Mouse (Mus musculus) liver, embryonic 15.5 days (tissue): Measurements from ENCODE around the gene Lat. TPM values are rescaled to one million over a fixed set of nuclear protein-coding genes. Genes with fewer than 3 reads are reported as not detected.

Source experiments
- ATAC-seq: fragments of 200-750 bp; cut with Nextera tagmentation; 2 replicates; pipeline ENCODE4 v1.8.0; 2017; ENCODE audit warnings: moderate number of reproducible peaks, mild to moderate bottlenecking, moderate library complexity; ENCODE audit not compliant: insufficient read depth
- H3K27ac ChIP-seq: fragments of 300-500 bp; sonication (generic); replicated peaks from 2 replicates; pipeline ENCODE4 v1.5.1; 2015; ENCODE audit warnings: mild to moderate bottlenecking, inconsistent platforms
- H3K27me3 ChIP-seq: fragments of 300-500 bp; sonication (generic); 2 replicates; pipeline ENCODE4 v1.6.1; 2015; ENCODE audit warnings: mild to moderate bottlenecking, inconsistent platforms
- H3K36me3 ChIP-seq: fragments of 300-500 bp; sonication (generic); replicated peaks from 2 replicates; pipeline ENCODE4 v1.6.1; 2015; ENCODE audit warnings: moderate library complexity, mild to moderate bottlenecking, inconsistent platforms
- H3K4me1 ChIP-seq: fragments of 300-500 bp; sonication (generic); replicated peaks from 2 replicates; pipeline ENCODE4 v1.6.1; 2015; ENCODE audit warnings: inconsistent platforms
- H3K4me2 ChIP-seq: fragments of 300-500 bp; sonication (generic); 2 replicates; pipeline ENCODE4 v1.6.1; 2015; ENCODE audit warnings: moderate library complexity, mild to moderate bottlenecking, inconsistent platforms
- H3K4me3 ChIP-seq: fragments of 300-500 bp; sonication (generic); replicated peaks from 2 replicates; pipeline ENCODE4 v1.5.1; 2015; ENCODE audit warnings: mild to moderate bottlenecking, inconsistent platforms
- H3K9ac ChIP-seq: fragments of 300-500 bp; sonication (generic); 2 replicates; pipeline ENCODE4 v1.6.1; 2015; ENCODE audit warnings: moderate library complexity, mild to moderate bottlenecking, inconsistent platforms
- H3K9me3 ChIP-seq: fragments of 300-500 bp; sonication (generic); replicated peaks from 2 replicates; pipeline ENCODE4 v1.6.1; 2016; ENCODE audit warnings: inconsistent platforms
- whole genome bisulfite sequencing: fragments of 180-500 bp; shearing (Covaris S2); methylation state at CpG from one replicate; pipeline ENCODE4 v1.1.7; 2015; ENCODE audit warnings: mixed read lengths; ENCODE audit not compliant: insufficient replicate concordance; 5-methylcytosine and 5-hydroxymethylcytosine counted together
- polyA plus RNA-seq: library from polyadenylated mRNA; unstranded; fragments of >200 nt; fragmentation: Nextera tagmentation; extraction: Ambion mirVana; gene quantifications from 2 replicates; pipeline ENCODE4 v1.2.1, GENCODE M21; 2015

The Lat gene
- polyA plus RNA-seq, 1 experiment from 2014 or later, result 5.7 TPM

DNA sequence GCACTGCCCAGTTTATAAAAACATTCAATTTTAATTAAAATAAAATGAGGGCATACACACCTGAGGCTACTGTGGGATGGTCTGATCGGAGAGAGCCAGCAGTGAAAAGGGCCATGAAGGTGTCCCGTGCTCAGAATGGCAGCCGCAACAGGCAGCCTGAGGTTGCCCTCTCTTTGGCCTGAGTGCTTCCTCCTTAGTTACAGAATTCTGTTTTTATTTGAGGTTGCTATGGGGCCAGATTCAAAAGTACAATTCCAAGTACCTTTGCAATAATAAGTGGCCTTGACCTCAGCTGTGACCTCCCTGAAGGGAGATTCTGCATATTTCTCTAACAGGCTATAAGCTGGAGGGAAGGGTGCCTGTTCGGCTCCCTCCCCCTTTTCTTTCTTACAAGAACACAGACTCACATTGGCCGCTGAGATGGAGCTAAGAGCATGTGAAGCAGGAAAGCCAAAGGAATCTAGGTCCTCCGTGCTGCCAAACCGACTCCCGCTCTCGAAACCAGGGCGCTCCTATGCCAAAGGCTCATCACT lies 17.9 kb downstream of the Lat start:
- ATAC-seq, result no peak
- WGBS, result 67% methylated on average over 10 of the region's 10 CpGs

DNA sequence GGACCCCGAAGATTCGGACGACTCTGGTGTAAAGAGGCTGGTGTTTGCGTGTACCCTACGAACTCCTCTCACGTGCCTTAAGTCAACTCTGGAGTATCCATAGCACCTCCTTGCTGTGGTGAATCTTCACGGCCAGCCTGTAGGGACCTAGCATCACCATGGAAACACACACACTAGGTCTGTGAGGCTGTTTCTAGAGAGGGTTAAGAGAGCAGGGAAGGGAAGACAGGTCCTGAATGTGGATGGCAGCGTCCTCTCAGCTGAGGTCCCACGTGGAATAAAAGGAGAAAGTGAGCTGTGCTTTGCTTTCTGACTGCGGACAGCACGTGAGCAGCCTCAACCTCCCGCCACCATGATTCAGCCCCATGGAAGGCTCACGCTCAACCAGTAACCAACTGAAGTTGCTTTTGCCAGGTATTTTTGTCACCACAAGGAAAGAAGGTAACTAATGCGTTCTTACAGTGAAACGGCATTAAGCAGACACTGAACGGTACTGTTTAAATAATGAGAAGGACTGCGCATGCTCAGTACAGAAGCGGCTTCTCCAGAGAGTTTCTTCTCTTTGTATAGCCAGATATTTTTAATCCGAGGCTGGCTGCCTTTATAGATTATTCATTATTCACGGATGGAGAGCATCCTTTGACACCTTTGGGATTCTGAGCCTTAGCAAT lies 18.5 kb downstream of the Lat start:
- ATAC-seq, result no peak
- Histone ChIP-seq H3K9ac (no peak overlapping the region), H3K4me3 (no peak overlapping the region), H3K36me3 (no peaks in the 10 kb centered on the region), H3K9me3 (no peaks in the 10 kb centered on the region), H3K4me1 (peaks cover 33% of the 10 kb centered on the region), H3K4me2 (0 out of 2 replicates have a peak overlapping the region, but pooled peaks have one; percentile 16), H3K27me3 (no peaks in the 10 kb centered on the region), H3K27ac (no peak overlapping the region)
- 66% methylated on average over 20 of the region's 20 CpGs for WGBS

More for the DNA sequence above, 17.9 kb downstream of the Lat start:
- no peak overlapping the region for H3K9ac ChIP-seq
- H3K4me3 ChIP-seq, result no peak overlapping the region
- H3K4me2 ChIP-seq, result no peak overlapping the region
- peaks cover 39% of the 10 kb centered on the region for H3K4me1 ChIP-seq
- H3K27me3 ChIP-seq, result no peaks in the 10 kb centered on the region
- no peak overlapping the region for H3K27ac ChIP-seq
- no peaks in the 10 kb centered on the region for H3K36me3 ChIP-seq
- no peaks in the 10 kb centered on the region for H3K9me3 ChIP-seq

DNA sequence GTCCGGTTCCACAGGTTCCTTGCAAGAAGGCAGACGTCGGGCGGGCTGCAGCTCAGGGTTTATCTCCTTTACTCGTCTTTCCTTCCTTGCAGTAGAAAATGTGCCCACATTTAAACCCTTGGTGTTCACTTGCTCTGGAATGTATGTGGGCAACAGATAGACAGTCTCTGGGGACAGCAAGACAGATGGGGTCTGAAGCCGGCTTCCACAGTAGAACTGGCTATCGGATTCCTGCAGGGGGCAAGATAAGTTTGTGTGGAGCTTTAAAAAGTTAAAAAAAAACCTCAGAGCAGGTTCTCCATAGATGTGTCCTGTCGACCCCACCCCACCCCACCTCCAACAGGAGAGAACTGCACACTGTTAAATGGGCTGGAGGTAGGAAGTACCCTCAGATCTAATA lies 21.1 kb downstream of the Lat start:
- Histone ChIP-seq H3K4me2 (no peak overlapping the region; the same call in 1 of the 2 replicates), H3K4me3 (no peak overlapping the region), H3K4me1 (peaks cover 11% of the 10 kb centered on the region), H3K9me3 (no peaks in the 10 kb centered on the region), H3K9ac (no peak overlapping the region), H3K27ac (no peak overlapping the region), H3K36me3 (no peaks in the 10 kb centered on the region), H3K27me3 (no peaks in the 10 kb centered on the region)
- ATAC-seq, result peak; percentile 62
- 24% methylated on average over 8 of the region's 8 CpGs for WGBS

DNA sequence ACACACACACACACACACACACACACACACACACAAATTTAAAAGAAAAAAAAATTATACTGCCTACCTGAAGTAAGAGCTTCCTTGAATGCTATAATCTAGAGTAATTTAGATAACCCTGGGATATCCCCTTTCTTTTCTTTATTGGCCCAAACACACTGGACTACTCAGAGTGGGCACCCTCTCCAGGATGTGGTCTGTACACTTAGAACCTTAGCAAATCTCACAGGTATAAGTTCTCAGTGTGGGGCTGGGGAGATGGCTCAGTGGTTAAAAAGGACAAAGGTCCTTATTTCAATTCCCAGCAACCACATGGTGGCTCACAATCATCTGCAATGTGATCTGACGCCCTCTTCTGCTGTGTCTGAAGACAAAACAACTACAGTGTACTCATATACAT lies 22.3 kb downstream of the Lat start:
- Histone ChIP-seq H3K4me1 (peaks cover 11% of the 10 kb centered on the region), H3K27me3 (no peaks in the 10 kb centered on the region), H3K27ac (no peak overlapping the region), H3K9me3 (no peaks in the 10 kb centered on the region), H3K36me3 (no peaks in the 10 kb centered on the region), H3K9ac (no peak overlapping the region), H3K4me2 (no peak overlapping the region), H3K4me3 (no peak overlapping the region)
- WGBS, result 25% methylated on average over 1 of the region's 1 CpGs
- no peak for ATAC-seq

DNA sequence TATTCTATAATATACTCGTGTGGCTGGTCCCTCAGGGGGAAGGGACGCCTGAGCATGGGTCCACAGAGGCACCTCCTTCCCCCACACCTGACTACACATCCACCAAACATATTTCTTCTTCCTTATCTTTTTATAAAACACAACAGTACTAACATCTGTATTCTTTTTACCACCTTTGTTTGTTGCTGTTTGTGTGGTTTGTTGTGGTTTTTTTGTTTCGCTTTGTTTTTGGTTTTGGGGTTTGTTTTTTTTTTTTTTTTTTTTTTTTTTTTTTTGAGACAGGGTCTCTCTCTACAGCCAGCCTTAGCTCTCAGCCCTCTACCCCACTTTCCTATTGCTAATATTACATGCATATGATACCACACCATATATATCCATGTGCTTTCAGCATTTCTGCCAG lies 23.4 kb downstream of the Lat start:
- no peak overlapping the region for H3K27ac ChIP-seq
- H3K36me3 ChIP-seq, result no peaks in the 10 kb centered on the region
- no peak overlapping the region for H3K4me3 ChIP-seq
- no peak overlapping the region for H3K9ac ChIP-seq
- H3K4me1 ChIP-seq, result peaks cover 11% of the 10 kb centered on the region
- WGBS, result 53% methylated on average over 3 of the region's 3 CpGs
- ATAC-seq, result no peak
- no peak overlapping the region for H3K4me2 ChIP-seq
- no peaks in the 10 kb centered on the region for H3K27me3 ChIP-seq
- H3K9me3 ChIP-seq, result no peaks in the 10 kb centered on the region

DNA sequence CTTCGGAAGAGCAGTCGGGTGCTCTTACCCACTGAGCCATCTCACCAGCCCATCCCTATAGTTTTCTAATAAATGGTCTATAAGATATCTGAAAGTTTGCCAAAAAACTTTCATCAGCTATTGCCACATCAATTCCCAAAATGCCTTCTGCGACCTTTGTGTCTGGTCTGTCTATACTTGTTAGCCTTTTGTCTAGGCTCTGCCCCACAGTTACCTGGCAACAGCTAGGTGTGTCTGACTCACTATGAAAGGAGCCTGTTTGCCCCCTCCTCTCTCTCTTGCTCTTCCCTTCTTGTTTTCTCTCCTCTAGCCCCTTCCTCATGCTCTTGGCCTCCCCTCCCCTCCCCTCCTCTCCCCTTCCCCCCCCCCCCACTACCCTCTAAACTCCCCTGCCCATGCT lies 23.8 kb downstream of the Lat start:
- no peaks in the 10 kb centered on the region for H3K36me3 ChIP-seq
- no peak overlapping the region for H3K27ac ChIP-seq
- H3K9me3 ChIP-seq, result no peaks in the 10 kb centered on the region
- no peak overlapping the region for H3K4me2 ChIP-seq
- H3K4me3 ChIP-seq, result no peak overlapping the region
- ATAC-seq, result no peak
- no peaks in the 10 kb centered on the region for H3K27me3 ChIP-seq
- 65% methylated on average over 3 of the region's 3 CpGs for WGBS
- H3K9ac ChIP-seq, result no peak overlapping the region
- peaks cover 11% of the 10 kb centered on the region for H3K4me1 ChIP-seq

DNA sequence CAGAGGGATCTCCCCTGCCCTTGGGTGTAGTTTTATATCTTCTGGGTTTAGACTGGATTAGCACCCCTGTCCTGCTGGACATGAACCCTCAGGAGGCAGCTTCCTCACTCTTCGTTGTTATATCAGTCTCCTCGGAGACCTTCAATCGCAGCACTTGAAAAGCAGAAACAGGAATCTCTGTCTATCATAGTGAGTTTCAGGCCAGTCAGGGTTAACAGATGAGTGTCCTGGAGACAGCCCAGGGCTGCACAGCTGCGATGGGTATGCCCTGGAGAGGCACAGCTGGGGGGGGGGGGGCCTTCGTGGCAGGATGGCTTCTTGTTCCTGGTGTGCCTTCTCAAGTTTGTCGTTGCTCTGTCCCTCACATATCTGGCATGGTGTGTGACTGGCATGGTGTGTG lies 28.5 kb downstream of the Lat start:
- Histone ChIP-seq H3K4me3 (no peak overlapping the region), H3K27ac (no peak overlapping the region), H3K4me2 (no peak overlapping the region), H3K27me3 (no peaks in the 10 kb centered on the region), H3K9me3 (no peaks in the 10 kb centered on the region), H3K9ac (no peak overlapping the region), H3K4me1 (no peaks in the 10 kb centered on the region), H3K36me3 (no peaks in the 10 kb centered on the region)
- WGBS, result 22% methylated on average over 6 of the region's 6 CpGs
- no peak for ATAC-seq

DNA sequence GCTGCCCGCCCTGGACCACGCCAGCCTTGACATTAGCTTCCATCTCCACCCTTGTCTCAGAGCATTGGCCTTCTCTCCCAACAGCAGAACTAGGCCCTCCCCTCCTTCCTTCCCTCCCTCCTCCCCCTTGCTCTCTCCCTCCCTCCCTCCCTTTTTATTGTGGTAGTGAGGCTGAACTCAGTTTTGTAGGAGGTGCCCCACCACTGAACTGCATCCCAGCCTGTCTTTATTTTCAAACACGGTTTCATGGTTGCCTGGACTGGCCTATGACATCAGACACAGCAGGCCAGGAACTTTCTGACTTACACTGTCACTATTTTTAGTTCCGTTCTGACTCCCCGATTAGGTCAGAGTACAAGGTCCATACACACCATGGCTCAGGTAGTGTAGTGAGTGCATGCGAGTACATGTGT lies 29.2 kb downstream of the Lat start:
- Histone ChIP-seq H3K4me3 (no peak overlapping the region), H3K27me3 (no peaks in the 10 kb centered on the region), H3K4me2 (no peak overlapping the region), H3K4me1 (no peaks in the 10 kb centered on the region), H3K9me3 (no peaks in the 10 kb centered on the region), H3K36me3 (no peaks in the 10 kb centered on the region), H3K27ac (no peak overlapping the region), H3K9ac (no peak overlapping the region)
- peak; percentile 66 for ATAC-seq
- WGBS, result 34% methylated on average over 6 of the region's 6 CpGs

DNA sequence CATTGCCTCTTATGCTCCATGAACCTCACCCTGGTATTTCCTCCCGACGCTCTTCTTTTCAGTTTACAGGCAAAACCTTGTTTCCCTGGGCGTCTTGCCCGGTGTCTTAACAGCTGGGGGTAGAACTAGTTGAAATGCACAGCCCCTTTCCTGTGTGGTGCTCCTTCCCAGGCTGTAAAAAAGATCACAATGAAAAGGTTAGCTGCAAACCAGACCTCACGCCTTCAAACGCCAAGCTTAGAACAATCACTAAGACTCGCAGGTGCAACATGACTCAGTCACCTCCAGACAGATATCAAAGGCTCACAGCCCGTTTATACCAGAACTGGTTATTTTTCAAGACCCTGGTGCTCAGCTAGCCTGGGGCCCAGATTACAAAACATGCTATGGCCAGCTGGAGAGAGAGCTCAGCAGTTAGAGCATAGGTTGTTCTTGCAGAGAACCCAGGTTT lies 29.8 kb downstream of the Lat start:
- Histone ChIP-seq H3K4me2 (no peak overlapping the region), H3K36me3 (no peaks in the 10 kb centered on the region), H3K27me3 (no peaks in the 10 kb centered on the region), H3K27ac (no peak overlapping the region), H3K4me3 (no peak overlapping the region), H3K4me1 (no peaks in the 10 kb centered on the region), H3K9me3 (no peaks in the 10 kb centered on the region), H3K9ac (no peak overlapping the region)
- WGBS, result 63% methylated on average over 8 of the region's 8 CpGs
- ATAC-seq, result no peak

DNA sequence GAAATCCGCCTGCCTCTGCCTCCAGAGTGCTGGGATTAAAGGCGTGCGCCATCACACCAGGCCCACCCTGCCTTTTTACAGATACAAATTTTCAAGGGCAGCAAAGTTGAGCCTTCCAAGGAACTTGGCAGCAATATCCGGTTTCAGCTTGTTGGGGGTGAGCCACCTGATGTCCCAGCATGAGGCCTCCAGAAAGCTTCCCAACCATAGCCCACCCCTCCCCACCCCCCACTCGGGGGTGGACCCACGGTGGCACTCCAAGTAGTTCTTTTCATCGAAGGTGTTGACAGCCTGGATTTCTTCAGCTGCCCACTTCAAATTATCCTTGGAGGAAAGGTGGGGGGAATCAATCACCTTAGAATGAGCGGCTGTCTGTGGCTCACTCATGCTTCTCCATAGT lies 30.5 kb downstream of the Lat start:
- no peak for ATAC-seq
- H3K4me2 ChIP-seq, result no peak overlapping the region
- no peaks in the 10 kb centered on the region for H3K4me1 ChIP-seq
- H3K9ac ChIP-seq, result no peak overlapping the region
- H3K4me3 ChIP-seq, result no peak overlapping the region
- no peaks in the 10 kb centered on the region for H3K27me3 ChIP-seq
- no peaks in the 10 kb centered on the region for H3K9me3 ChIP-seq
- no peaks in the 10 kb centered on the region for H3K36me3 ChIP-seq
- WGBS, result 71% methylated on average over 8 of the region's 8 CpGs
- no peak overlapping the region for H3K27ac ChIP-seq

DNA sequence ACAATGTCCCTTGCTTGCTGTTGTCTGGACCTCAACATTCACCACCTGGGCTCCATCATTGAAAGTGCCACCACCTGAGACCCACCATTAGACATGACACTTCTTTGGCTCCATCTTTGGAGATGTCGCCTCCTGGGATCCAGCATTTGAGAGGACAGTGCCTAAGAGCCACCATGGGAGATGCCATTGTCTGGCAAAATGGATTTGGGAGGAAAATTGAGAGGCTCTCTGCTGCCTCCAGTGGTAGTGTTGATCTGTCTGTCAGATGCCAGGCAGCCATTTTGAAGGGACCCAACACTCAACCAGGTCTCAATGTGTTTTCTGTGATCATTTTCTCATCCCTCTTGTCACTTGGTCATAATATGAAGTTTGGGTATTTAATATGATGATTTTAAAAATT lies 33.8 kb downstream of the Lat start:
- no peak overlapping the region for H3K4me2 ChIP-seq
- no peak overlapping the region for H3K9ac ChIP-seq
- no peak overlapping the region for H3K4me3 ChIP-seq
- H3K27ac ChIP-seq, result no peak overlapping the region
- H3K27me3 ChIP-seq, result no peaks in the 10 kb centered on the region
- no peaks in the 10 kb centered on the region for H3K36me3 ChIP-seq
- H3K9me3 ChIP-seq, result no peaks in the 10 kb centered on the region
- WGBS, result 60% methylated on average over 1 of the region's 1 CpGs
- H3K4me1 ChIP-seq, result no peaks in the 10 kb centered on the region
- ATAC-seq, result no peak

DNA sequence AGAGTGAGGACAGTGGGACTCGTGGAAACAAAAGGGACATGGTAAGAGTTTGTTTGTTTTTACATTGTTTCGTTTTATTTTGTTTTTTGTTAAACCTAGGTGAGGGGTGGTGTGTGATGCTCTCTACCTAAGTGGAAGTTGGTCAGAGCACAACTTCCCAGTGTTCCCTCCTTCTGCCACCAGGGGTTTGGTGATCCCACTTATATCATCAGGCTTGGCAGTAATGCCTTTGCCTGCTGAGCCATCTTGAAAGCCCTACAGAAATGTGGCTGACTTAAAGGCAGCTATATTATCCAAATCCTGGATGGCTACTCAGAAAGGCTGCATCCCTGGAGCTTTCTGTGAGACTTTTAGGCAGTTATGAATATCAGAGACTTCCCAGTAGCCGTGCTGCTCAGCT lies 36.7 kb downstream of the Lat start:
- no peaks in the 10 kb centered on the region for H3K36me3 ChIP-seq
- 45% methylated on average over 3 of the region's 3 CpGs for WGBS
- H3K9ac ChIP-seq, result no peak overlapping the region
- no peaks in the 10 kb centered on the region for H3K27me3 ChIP-seq
- H3K9me3 ChIP-seq, result no peaks in the 10 kb centered on the region
- no peak for ATAC-seq
- no peak overlapping the region for H3K4me3 ChIP-seq
- no peak overlapping the region for H3K27ac ChIP-seq
- H3K4me1 ChIP-seq, result no peaks in the 10 kb centered on the region
- no peak overlapping the region for H3K4me2 ChIP-seq
